Mouse (Mus musculus) brain, embryonic 14.5 days (tissue): ENCODE data around the gene Pip5kl1. TPM values are rescaled to one million over a fixed set of nuclear protein-coding genes. Genes with fewer than 3 reads are reported as not detected.

Source experiments
- DNase-seq: peaks from one replicate; pipeline ENCODE4 v3.0.0-alpha.2; 2011; ENCODE audit warnings: low read depth
- CTCF ChIP-seq: fragments of 200-500 bp; IDR thresholded peaks from 2 replicates; pipeline ENCODE4 v1.5.1; 2012; ENCODE audit warnings: inconsistent platforms, mild to moderate bottlenecking, moderate library complexity, borderline replicate concordance; ENCODE audit not compliant: insufficient read depth, insufficient read length; ENCODE audit errors: extremely low read depth
- POLR2A ChIP-seq: fragments of 200-500 bp; IDR thresholded peaks from 2 replicates; pipeline ENCODE4 v1.6.1; 2012; ENCODE audit warnings: mild to moderate bottlenecking, inconsistent platforms, borderline replicate concordance; ENCODE audit not compliant: poor library complexity, insufficient read depth, insufficient read length, severe bottlenecking; ENCODE audit errors: extremely low read depth
- polyA plus RNA-seq: library from polyadenylated mRNA; depleted of rRNA; stranded (reverse); fragments of >200 nt; gene quantifications from 2 replicates; pipeline ENCODE4 v1.2.3, GENCODE M21; 2012

Pip5kl1 gene
- polyA plus RNA-seq, 1 experiment, result 13.2 TPM

- TF ChIP-seq CTCF (no peak), POLR2A (no peak)
These were observed 23.4 kb upstream of the Pip5kl1 start for GRCm38 (mm10) chr2:32551236-32551635.

GRCm38 (mm10) chr2:32553592-32554148 lies 20.9 kb upstream of the Pip5kl1 start:
- DNase-seq, result no peak
- no peak for TF ChIP-seq CTCF
- no peak for TF ChIP-seq POLR2A

More at GRCm38 (mm10) chr2:32551236-32551635, 23.4 kb upstream of the Pip5kl1 start:
- DNase-seq, result no peak

GRCm38 (mm10) chr2:32555484-32555883 lies 19.1 kb upstream of the Pip5kl1 start:
- TF ChIP-seq POLR2A (no peak), CTCF (no peak)
- peak; percentile 29 for DNase-seq

- no peak for DNase-seq
- no peak for TF ChIP-seq CTCF
- TF ChIP-seq POLR2A, result no peak
These were observed 18.6 kb upstream of the Pip5kl1 start for GRCm38 (mm10) chr2:32556019-32556418.

GRCm38 (mm10) chr2:32559570-32559969 lies 15.0 kb upstream of the Pip5kl1 start:
- TF ChIP-seq POLR2A, result no peak
- no peak for TF ChIP-seq CTCF
- DNase-seq, result peak; percentile 91

GRCm38 (mm10) chr2:32566536-32567063 lies 8.0 kb upstream of the Pip5kl1 start:
- no peak for TF ChIP-seq POLR2A
- TF ChIP-seq CTCF, result peak; percentile 90
- peak; percentile 83 for DNase-seq

- DNase-seq, result no peak
- TF ChIP-seq POLR2A (no peak), CTCF (no peak)
These were observed 6.4 kb upstream of the Pip5kl1 start for GRCm38 (mm10) chr2:32568149-32568548.

GRCm38 (mm10) chr2:32568941-32569340 lies 5.7 kb upstream of the Pip5kl1 start:
- DNase-seq, result no peak
- TF ChIP-seq POLR2A (no peak), CTCF (no peak)

GRCm38 (mm10) chr2:32570698-32571494 lies 3.7 kb upstream of the Pip5kl1 start, which contains the start of gene Dpm2:
Gene Dpm2, plus strand, starts transcription at chr2:32570858.
- TF ChIP-seq CTCF, result no peak
- TF ChIP-seq POLR2A, result peak; percentile 67; the same call in 1 of the 2 replicates
- peak; percentile 97 for DNase-seq

GRCm38 (mm10) chr2:32572196-32572595 lies 2.4 kb upstream of the Pip5kl1 start:
- no peak for DNase-seq
- TF ChIP-seq CTCF, result no peak

- TF ChIP-seq CTCF, result peak; percentile 89
- no peak for TF ChIP-seq POLR2A
- DNase-seq, result peak; percentile 68
These were observed 446 bp downstream of the Pip5kl1 start for GRCm38 (mm10) chr2:32574901-32575585.
